Mouse (Mus musculus) hematopoietic stem cell, adult 5-6 weeks (primary cell): ENCODE measurements at regions not wholly inside any gene's neighbourhood (a gene's known extent, or its start where the extent isn't known, plus 50 kb on each side); places are given as distances from the start of the nearest gene placed in this dataset.
"Not testable (repeated sequence)": the region's sequence is repeated elsewhere in the genome, so short reads cannot be mapped to it uniquely, and the experiment has no call there.

Experiments used
- ATAC-seq, 2 experiments: fragments of 125-278 bp in 1 of 2; replicated peaks in 1 of 2; 2 replicates each; pipeline ENCODE4 v1.8.0; 2016 to 2017; ENCODE audit warnings: inconsistent platforms in 2 of 2, mild to moderate bottlenecking in 2 of 2, moderate number of reproducible peaks in 2 of 2, low read depth in 1 of 2, moderate TSS enrichment in 1 of 2; ENCODE audit not compliant: low FRiP score in 2 of 2, poor library complexity in 2 of 2, severe bottlenecking in 2 of 2, insufficient read depth in 1 of 2, low TSS enrichment in 1 of 2

GRCm38 (mm10) chr16:76520643-76520993 lies 147.0 kb upstream of the Nrip1 start:
- ATAC-seq = no peak

GRCm38 (mm10) chr16:76519911-76520642 lies 146.4 kb upstream of the Nrip1 start:
- ATAC-seq = no peak

GRCm38 (mm10) chr16:76510861-76511260 lies 137.2 kb upstream of the Nrip1 start:
- no peak for ATAC-seq

GRCm38 (mm10) chr16:76509109-76509650 lies 135.6 kb upstream of the Nrip1 start:
- ATAC-seq = no peak

DNA sequence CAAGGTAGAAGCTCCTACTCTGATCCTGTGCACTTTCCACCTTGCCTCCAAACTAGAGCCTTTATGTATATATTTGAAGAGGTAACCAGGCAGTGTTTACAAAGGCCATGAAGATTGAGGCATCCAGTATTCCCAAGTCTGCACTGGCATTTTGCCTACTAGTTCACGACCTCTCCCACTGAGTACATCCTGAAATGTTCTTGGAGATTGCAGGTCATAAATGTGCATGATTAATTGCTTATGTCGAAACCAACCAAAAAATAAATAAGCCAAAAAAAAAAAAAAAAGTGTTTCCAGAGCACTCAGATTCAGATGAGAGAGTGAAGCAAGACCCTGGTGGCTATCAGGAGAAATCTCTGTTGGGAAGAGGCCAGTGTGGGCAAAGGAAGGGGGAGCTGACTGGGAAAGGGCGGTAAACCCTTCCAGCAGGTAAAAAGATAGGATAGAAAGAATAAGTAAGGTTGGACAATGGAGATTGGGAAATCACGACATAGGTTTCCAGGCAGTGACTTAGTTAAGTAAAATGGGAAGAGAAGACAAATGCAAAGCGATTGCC lies 133.6 kb upstream of the Nrip1 start:
- no peak for ATAC-seq

- ATAC-seq = peak; percentile 58 to 65
Measured at GRCm38 (mm10) chr16:76506240-76506639, 132.6 kb upstream of the Nrip1 start.

- no peak for ATAC-seq
Measured at GRCm38 (mm10) chr16:76499686-76500400, 126.2 kb upstream of the Nrip1 start.

GRCm38 (mm10) chr16:76498233-76498632 lies 124.6 kb upstream of the Nrip1 start:
- no peak for ATAC-seq

- ATAC-seq = no peak
Measured at GRCm38 (mm10) chr16:76497041-76497808, 123.6 kb upstream of the Nrip1 start.

DNA sequence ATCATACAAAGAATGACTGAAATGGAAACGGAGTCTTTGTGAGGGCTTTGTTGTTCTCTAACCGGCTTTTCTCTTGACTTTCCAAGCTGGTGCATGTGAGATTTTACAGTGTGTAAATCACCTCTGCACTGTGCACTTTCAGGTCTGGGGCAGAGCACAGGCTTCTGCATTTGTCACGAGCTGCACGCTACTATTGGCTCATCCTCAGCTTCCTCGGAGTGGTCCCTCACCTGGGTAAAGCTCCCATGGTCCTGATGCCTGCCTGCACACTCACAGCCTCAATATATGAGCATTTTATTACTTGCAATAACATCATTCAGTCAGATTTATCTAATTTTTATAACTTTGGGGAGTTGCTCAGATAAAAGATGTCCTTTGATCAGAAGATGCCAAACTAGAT lies 109.8 kb upstream of the Nrip1 start:
- no peak for ATAC-seq

DNA sequence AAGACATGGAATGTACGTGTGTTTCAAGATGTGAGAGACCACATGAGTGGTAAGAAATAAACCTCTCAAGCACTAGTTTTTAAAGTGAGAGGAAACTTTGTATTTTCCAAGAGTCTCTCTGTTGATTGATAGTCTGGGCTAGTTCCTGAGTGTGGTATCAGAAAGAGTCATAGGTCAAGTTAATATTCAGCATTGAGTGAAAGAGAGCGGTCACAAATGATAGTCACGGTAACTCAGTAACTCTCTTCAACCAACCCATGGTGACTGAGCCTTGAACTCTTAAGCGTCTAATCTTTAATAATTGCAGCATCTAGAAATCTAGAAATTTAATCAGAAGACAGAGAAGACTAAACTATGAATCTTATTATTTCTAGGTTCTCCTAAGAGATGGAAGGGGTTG lies 108.3 kb upstream of the Nrip1 start:
- ATAC-seq = no peak

DNA sequence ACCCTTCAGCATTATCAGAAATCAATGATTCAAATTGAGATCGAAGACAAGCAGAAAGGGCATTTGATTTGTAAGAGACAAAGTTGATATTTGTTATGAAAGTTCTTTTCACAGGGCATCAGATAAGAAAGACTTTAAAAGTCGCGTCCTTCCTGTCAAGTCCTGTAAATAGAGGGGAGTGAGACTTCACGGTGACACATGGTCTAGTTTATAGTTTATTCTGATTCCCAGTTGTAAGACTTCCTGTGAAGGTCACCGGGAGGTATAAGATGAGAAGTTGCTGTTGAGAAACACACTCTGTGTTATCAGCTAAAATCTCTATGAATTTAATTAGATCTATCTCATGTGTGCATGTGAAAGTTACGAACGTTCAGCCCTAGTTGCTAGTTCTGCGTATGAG lies 103.8 kb upstream of the Nrip1 start:
- no peak for ATAC-seq

DNA sequence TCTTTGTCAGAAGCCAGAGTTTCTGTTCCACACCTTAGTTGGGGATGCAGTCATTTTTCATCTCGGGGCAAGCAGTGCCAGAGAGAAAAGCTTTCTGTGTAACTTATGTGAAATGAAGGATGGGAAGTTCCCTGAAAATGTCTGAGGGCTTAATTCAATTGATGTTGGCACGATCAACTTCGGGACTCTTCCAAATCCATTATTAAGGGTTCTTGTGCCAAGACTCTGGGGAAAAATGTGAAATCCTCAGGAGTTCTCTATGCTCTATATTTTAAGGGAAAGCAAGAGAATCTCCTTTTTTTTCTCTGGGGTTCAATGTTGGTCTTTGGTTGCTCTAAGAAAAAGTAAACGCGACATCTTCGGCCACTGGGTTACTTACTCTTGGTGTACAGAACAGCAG lies 100.9 kb upstream of the Nrip1 start:
- ATAC-seq = no peak

DNA sequence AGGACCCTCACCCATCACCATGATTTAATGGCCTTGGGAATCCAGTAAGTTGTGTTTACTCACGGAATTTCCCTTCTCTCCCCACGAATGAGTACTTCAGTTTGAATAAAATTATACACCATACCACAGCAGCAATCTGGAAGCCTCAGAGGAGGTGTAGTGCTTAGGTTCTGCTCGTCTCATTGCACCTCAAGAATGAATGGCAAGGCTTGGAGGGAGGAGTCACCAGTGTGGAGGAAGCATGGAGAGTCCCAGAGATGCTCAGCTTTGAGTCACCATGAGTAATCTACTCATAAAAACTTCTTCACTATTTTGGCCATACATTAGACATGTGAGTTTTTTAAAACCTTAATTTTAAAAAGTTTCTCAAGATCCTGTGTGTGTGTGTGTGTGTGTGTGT lies 98.8 kb upstream of the Nrip1 start:
- ATAC-seq = no peak

GRCm38 (mm10) chr16:76471081-76471480 lies 97.5 kb upstream of the Nrip1 start:
- ATAC-seq = no peak

GRCm38 (mm10) chr16:76459521-76459920 lies 85.9 kb upstream of the Nrip1 start:
- no peak for ATAC-seq

- not testable (repeated sequence) for ATAC-seq
Measured at GRCm38 (mm10) chr16:76456300-76456599, 82.6 kb upstream of the Nrip1 start.
